Mouse (Mus musculus): ENCODE data around the gene Cldn3.

The Cldn3 gene

GRCm38 (mm10) chr5:135002151-135002550, 16.1 kb downstream of the Cldn3 start:
- in situ Hi-C loops (cut with MboI, MseI), result no loop called here

- in situ Hi-C loops (cut with MboI, MseI), result no loop called here
Measured at GRCm38 (mm10) chr5:135007802-135008571, 22.0 kb downstream of the Cldn3 start.

GRCm38 (mm10) chr5:135008671-135009589, 22.9 kb downstream of the Cldn3 start, which contains the start of gene Abhd11:
TSS of gene Abhd11 (plus strand) at chr5:135009152.
- in situ Hi-C loops (cut with MboI, MseI), result no loop called here

- in situ Hi-C loops (cut with MboI, MseI), result no loop called here
Measured at GRCm38 (mm10) chr5:135009590-135010319, 23.7 kb downstream of the Cldn3 start.

- in situ Hi-C loops (cut with MboI, MseI), result no loop called here
Measured at GRCm38 (mm10) chr5:135010320-135010709, 24.3 kb downstream of the Cldn3 start.

- in situ Hi-C loops (cut with MboI, MseI), result no loop called here
Measured at GRCm38 (mm10) chr5:135010841-135011743, 25.1 kb downstream of the Cldn3 start.

- in situ Hi-C loops (cut with MboI, MseI), result no loop called here
Measured at GRCm38 (mm10) chr5:135011809-135012613, 26.0 kb downstream of the Cldn3 start.

GRCm38 (mm10) chr5:135012671-135013441, 26.8 kb downstream of the Cldn3 start:
- in situ Hi-C loops (cut with MboI, MseI), result no loop called here

- in situ Hi-C loops (cut with MboI, MseI), result no loop called here
Measured at GRCm38 (mm10) chr5:135015497-135015896, 29.5 kb downstream of the Cldn3 start.

GRCm38 (mm10) chr5:135016224-135016759, 30.3 kb downstream of the Cldn3 start:
- in situ Hi-C loops (cut with MboI, MseI), result no loop called here

GRCm38 (mm10) chr5:135021814-135022213, 35.8 kb downstream of the Cldn3 start:
- in situ Hi-C loops (cut with MboI, MseI), result no loop called here

- in situ Hi-C loops (cut with MboI, MseI), result no loop called here
Measured at GRCm38 (mm10) chr5:135023344-135024173, 37.5 kb downstream of the Cldn3 start, which contains the start of gene Stx1a. TSS of gene Stx1a (plus strand) at chr5:135023482.

- in situ Hi-C loops (cut with MboI, MseI), result no loop called here
Measured at GRCm38 (mm10) chr5:135024665-135025224, 38.7 kb downstream of the Cldn3 start.

GRCm38 (mm10) chr5:135025899-135026298, 39.9 kb downstream of the Cldn3 start:
- in situ Hi-C loops (cut with MboI, MseI), result no loop called here

- in situ Hi-C loops (cut with MboI, MseI), result no loop called here
Measured at GRCm38 (mm10) chr5:135029007-135029854, 43.2 kb downstream of the Cldn3 start.

GRCm38 (mm10) chr5:135032581-135032980, 46.6 kb downstream of the Cldn3 start:
- in situ Hi-C loops (cut with MboI, MseI), result no loop called here

GRCm38 (mm10) chr5:135034593-135034992, 48.6 kb downstream of the Cldn3 start:
- in situ Hi-C loops (cut with MboI, MseI), result no loop called here

Measured in T-helper 1 cell (primary cell).